Mouse (Mus musculus): ENCODE data around the gene Slc33a1. TPM values are rescaled to one million over a fixed set of nuclear protein-coding genes. Genes with fewer than 3 reads are reported as not detected.

The Slc33a1 gene
- polyA plus RNA-seq (2014; fragmentation: Illumina TruSeq; extraction: RNeasy Lipid Tissue Mini Kit (QIAGEN cat#74804); ENCODE audit: insufficient read depth, low read depth, low replicate concordance), result 14.5 TPM

DNA sequence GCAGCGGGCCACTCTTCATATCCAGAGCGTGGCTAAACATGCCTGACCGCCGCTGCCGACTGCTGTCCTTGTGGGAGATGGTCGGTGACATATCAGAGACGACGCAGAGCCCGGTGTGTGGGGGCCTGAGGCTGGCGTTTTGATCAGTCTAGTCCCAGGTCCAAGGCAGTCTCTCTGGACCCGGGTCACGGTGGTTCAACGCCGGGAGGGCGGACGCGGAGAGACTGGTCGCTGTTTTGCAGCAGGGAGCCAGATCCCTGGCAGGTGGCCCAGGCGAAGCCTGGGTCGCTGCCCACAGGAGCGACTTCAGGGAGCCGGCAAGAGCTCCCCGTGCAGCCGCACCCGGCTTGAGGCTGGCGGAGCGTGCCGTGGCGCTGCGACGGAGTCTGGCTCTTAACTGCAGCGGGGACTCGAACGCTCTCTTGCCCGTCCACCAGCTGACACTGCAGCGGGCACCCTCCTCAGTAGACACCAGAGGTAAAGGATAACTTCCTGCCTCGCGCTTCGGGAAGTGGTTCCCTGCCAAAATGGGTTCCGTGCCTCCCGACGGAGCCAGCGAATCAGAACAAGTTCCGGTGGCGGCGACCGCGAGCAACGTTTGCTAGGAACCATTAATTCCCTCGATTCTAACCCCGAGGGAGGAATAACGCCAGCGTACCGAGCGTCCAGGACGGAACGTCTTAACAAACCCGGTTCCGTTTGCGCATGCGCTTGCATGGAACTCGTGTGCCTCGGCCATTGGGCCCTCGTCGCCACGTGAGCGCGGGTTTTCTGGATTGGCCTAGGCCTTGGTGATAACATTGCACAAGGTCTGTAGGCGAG is at the start of gene Slc33a1:
TSS of gene Slc33a1 (minus strand) at position 669 of the 822 bp plus-strand sequence.

DNA sequence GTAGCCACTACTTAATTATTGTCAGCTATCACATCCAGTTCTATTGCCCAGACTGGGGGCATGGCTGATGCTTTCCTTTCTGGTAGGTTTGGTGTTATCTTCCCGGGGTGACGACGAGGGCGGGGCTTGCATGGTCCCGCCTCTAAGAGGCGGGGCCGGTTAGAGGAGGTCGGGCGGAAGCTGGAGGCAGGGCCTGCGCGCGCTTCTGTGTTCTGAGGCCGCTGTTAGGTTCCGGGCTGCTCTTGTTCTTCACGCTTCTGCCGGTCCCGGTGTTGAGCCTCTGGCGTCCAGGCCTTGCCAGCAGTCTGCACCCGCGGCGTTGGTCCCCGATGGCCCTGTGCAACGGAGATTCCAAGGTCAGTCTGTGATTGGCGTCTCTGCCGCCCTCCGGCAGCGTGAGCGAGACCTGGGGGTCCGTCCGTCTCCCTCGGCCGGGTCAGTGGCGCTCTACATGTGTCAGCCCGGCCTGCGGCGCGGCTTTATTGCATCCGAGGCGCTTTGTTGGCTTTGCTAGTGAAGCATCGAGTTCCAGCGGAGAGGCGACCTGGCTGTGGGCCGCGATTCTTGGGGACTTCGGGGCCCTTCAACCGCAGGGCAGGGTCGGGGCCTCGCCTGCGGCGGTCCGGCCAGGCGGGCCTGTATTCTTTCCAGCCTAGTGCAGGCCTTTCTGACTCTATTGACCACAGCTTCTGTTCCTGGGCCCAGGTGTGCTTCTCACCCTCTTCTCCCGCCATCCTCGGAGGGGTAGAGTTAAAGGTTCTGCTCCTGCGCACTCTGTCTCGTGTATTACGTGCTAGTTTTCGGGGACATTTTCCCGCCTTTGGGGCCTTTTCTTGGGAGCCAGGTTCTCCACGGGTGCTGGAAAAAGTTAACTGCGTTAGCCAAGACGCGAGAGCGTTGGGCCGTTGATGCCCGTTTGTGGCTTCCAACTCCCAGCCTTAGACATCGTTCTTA is 11.7 kb upstream of the Slc33a1 start, which contains the start of gene Gmps:
TSS of gene Gmps (plus strand) at position 152 of the 954 bp plus-strand sequence.

DNA sequence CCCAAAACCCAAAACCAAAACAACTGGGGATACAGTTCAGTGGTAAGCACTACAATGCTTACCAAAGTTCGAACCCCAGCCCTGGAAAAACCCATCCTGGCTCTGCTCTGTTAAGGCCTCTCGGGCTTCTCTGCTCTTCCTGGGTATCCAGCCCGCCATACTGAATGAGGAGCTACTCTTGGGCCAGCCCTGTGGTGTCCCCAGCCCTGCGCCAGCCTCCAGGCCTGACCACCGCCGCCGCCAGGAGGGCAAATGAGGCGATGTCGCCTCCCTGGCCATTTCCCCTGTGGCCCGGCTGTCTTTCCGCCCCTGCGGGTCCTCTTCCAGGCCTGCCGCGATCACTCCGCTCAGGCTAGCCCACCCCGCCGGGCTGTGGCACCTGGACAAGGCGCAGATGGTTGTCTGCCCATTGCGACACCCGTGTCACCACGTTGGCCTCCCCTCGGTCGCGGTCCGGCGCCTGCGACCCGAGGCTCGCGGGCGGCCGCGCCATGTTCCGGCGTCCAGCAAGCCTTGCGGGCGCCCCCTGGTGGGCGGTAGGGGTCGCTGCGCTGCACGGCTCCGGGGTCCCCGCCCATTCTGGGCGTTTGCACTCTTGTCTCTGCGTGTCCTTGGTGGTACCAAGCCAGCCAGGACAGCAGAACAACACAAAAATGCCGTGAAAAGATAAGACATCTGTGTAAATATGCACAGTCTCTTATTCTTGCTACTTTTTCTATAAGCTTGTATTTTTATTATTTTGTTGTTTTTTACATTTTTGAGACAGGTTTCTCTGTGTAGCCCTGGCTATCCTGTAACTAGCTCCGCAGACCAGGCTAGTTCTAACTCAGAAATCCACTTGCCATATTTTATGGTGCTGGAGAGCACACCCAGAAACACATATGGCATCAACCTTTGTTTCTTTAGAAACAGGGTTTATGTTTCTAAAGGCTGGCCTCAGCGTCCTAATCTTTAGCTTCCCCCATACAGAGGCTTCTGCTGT is 35.4 kb downstream of the Slc33a1 start, which contains the start of gene E130311K13Rik:
TSS of gene E130311K13Rik (minus strand) at position 595 of the 982 bp plus-strand sequence.

DNA sequence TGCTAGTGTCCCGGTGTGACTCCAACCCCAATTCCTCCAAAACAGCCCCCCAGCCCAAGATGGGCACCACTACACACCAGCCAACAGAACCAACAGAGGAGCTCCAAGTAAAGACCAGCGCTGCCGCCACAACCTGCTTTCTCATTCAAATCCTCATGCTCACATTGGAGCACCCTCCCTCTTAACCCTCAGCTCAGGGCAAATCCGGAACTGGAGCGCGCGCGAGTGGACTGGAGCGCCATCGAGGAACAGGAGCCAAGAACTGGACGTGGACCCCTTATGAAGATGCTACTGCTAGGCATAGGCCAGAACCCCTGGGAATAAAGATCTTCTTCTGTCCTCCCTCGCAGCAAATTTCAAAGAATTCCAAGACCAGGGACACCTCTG is 65.3 kb downstream of the Slc33a1 start, which contains the start of gene Plch1:
TSS of gene Plch1 (minus strand) at position 164 of the 387 bp plus-strand sequence.

Other genes starting within 250 kb of the Slc33a1 start
- 0.50 TPM for gene Plch1, start 65.3 kb downstream of the Slc33a1 start, polyA plus RNA-seq (2014; fragmentation: Illumina TruSeq; extraction: RNeasy Lipid Tissue Mini Kit (QIAGEN cat#74804); ENCODE audit: insufficient read depth, low read depth, low replicate concordance)
- gene E130311K13Rik, start 35.3 kb downstream of the Slc33a1 start, polyA plus RNA-seq (2014; fragmentation: Illumina TruSeq; extraction: RNeasy Lipid Tissue Mini Kit (QIAGEN cat#74804); ENCODE audit: insufficient read depth, low read depth, low replicate concordance), result 4.2 TPM
- 6.1 TPM for gene Gmps, start 11.3 kb upstream of the Slc33a1 start, polyA plus RNA-seq (2014; fragmentation: Illumina TruSeq; extraction: RNeasy Lipid Tissue Mini Kit (QIAGEN cat#74804); ENCODE audit: insufficient read depth, low read depth, low replicate concordance)
- not detected for gene Vmn2r1, start 116.8 kb upstream of the Slc33a1 start, polyA plus RNA-seq (2014; fragmentation: Illumina TruSeq; extraction: RNeasy Lipid Tissue Mini Kit (QIAGEN cat#74804); ENCODE audit: insufficient read depth, low read depth, low replicate concordance)
- not detected for gene Vmn2r2, start 177.2 kb upstream of the Slc33a1 start, polyA plus RNA-seq (2014; fragmentation: Illumina TruSeq; extraction: RNeasy Lipid Tissue Mini Kit (QIAGEN cat#74804); ENCODE audit: insufficient read depth, low read depth, low replicate concordance)

Data from lung, adult 10 weeks (tissue).